ENCODE assay signal across 9 mouse cellular contexts in the genomic region with DNA sequence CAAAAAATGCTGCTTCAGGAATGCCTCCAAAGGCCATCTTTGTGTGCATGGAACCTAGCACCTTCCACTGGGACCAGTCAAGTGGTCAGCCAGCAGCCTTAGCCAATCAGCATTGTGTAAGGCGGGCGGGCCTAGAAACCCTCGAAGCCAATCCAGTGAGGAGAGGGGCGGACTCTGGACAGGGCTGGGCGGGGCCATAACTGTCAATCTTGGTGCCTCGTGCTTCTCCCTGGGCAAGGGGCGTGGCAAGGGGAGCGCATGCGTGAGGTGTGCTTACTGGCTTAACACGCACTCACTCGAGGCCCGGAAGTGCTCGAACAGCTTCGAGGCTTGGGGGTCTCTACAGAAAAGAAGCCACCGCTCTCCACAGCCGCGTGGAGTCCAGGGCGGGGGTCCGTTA. TPM values are rescaled to one million over a fixed set of nuclear protein-coding genes. Genes with fewer than 3 reads are reported as not detected.
DNase-seq lines count a peak whose midpoint lies in the region; ATAC-seq and TF ChIP-seq lines count a peak whose summit lies in the region.
"Had no signal": no experiment of that assay in that cellular context is flagged by ENCODE, and none has a peak within 500 bp of the region (broad histone marks: within the 10 kb centered on the region; RNA-seq: fewer than 3 reads in every experiment).

A gene (plus strand): TSS at position 349 of the 400 bp plus-strand sequence.

- H3K4me1 ChIP-seq in liver, embryonic 12.5 days: peaks cover 32% of the 10 kb centered on the region
- H3K4me1 ChIP-seq in stomach, postnatal 0 days (replicated peaks; ENCODE audit: control insufficient read depth, insufficient read depth): peaks cover 3% of the 10 kb centered on the region; the same call in 1 of the 2 replicates

- no peak within 1 kb of the TSS for H3K9ac ChIP-seq in liver, embryonic 12.5 days
- H3K9ac ChIP-seq in stomach, postnatal 0 days (ENCODE audit: low read length): no peak within 1 kb of the TSS

- TF ChIP-seq CTCF in stomach, postnatal 0 days (IDR thresholded peaks at IDR 0.05; ENCODE audit: low read depth): no peak

- no peak within 1 kb of the TSS for H3K4me3 ChIP-seq in liver, embryonic 12.5 days
- H3K4me3 ChIP-seq in stomach, postnatal 0 days (ENCODE audit: low read depth, low read length): no peak within 1 kb of the TSS

- intact Hi-C loops in left cerebral cortex, postnatal 4 days (cut with DNase I): no loop called here

- peaks cover 29% of the 10 kb centered on the region for H3K27me3 ChIP-seq in liver, embryonic 12.5 days (replicated peaks)
- H3K27me3 ChIP-seq in stomach, postnatal 0 days (ENCODE audit: control insufficient read depth, insufficient read depth, low read length): no peaks in the 10 kb centered on the region

- H3K9me3 ChIP-seq in liver, embryonic 12.5 days (replicated peaks): no peaks in the 10 kb centered on the region
- no peaks in the 10 kb centered on the region for H3K9me3 ChIP-seq in stomach, postnatal 0 days (ENCODE audit: control insufficient read depth, low read length)

- peak; percentile 57 for DNase-seq in left cerebral cortex, postnatal 4 days
- DNase-seq in left cerebral cortex, adult 18-20 months (ENCODE audit: low spot score in 2 of 2): no peak
- peak; percentile 88 for DNase-seq in embryo, embryonic 10 days (ENCODE audit: low spot score)
- peak; percentile 58 for DNase-seq in stomach, postnatal 0 days (ENCODE audit: low spot score)
- DNase-seq in left cerebral cortex, adult 9 months (ENCODE audit: low spot score in 2 of 2): no peak
- no peak for DNase-seq in spleen, adult 12 weeks (ENCODE audit: low spot score)
- DNase-seq in right cerebral cortex, postnatal 25 days: no peak
- DNase-seq: adrenal gland, adult 8-10 months had no signal

- H3K36me3 ChIP-seq in liver, embryonic 12.5 days: no peaks in the 10 kb centered on the region
- H3K36me3 ChIP-seq in stomach, postnatal 0 days (ENCODE audit: control insufficient read depth, insufficient read depth, low read length): no peaks in the 10 kb centered on the region

- H3K27ac ChIP-seq in liver, embryonic 12.5 days: no peak within 1 kb of the TSS
- no peak within 1 kb of the TSS for H3K27ac ChIP-seq in stomach, postnatal 0 days (replicated peaks)

- TF ChIP-seq EP300 in stomach, postnatal 0 days (optimal IDR thresholded peaks at IDR 0.05): no peak

- no peak within 1 kb of the TSS for H3K4me2 ChIP-seq in liver, embryonic 12.5 days
- H3K4me2 ChIP-seq in stomach, postnatal 0 days (replicated peaks; ENCODE audit: low read depth): no peak within 1 kb of the TSS

- ATAC-seq in liver, embryonic 12.5 days: peak; percentile 48; the same call in 1 of the 2 replicates
- ATAC-seq in stomach, postnatal 0 days (ENCODE audit: low FRiP score, low TSS enrichment): no peak

- 47% methylated on average over 19 of the region's 19 CpGs for whole genome bisulfite sequencing in liver, embryonic 12.5 days (ENCODE audit: insufficient replicate concordance)
- 57% methylated on average over 18 of the region's 19 CpGs for WGBS in stomach, postnatal 0 days

RNA-seq across cellular contexts. Expression of the gene that starts here (rescaled TPM):
- total RNA-seq in left cerebral cortex, postnatal 4 days (2021): under 1 TPM; 0.52 to 0.87 TPM
- total RNA-seq in left cerebral cortex, adult 18-20 months (2021): not detected
- polyA plus RNA-seq in liver, embryonic 12.5 days (2016; fragmentation: Nextera tagmentation; extraction: Ambion mirVana): 0.10 and 0.14 TPM in 2 replicates
- polyA plus RNA-seq in stomach, postnatal 0 days (2015; fragmentation: Nextera tagmentation; extraction: Ambion mirVana): 0.07 TPM in 1 of 2 replicates, not detected in the other
- total RNA-seq: adrenal gland, adult 8-10 months had no signal

Comparison
In these comparisons a context has a peak if more than half of its experiments do, and no peak if none do; other contexts are left out.
1. Peak in DNase-seq in left cerebral cortex, postnatal 4 days; RNA of the gene not detected or under 1 TPM.
2. Peak in ATAC-seq in liver, embryonic 12.5 days; RNA of the gene not detected or under 1 TPM.
3. Peak in DNase-seq in stomach, postnatal 0 days; RNA of the gene not detected or under 1 TPM.